Mouse (Mus musculus): ENCODE results near the gene Olfr191. TPM values are rescaled to one million over a fixed set of nuclear protein-coding genes. Genes with fewer than 3 reads are reported as not detected.
"Not testable (repeated sequence)": the region's sequence is repeated elsewhere in the genome, so short reads cannot be mapped to it uniquely, and the experiment has no call there.

The Olfr191 gene
- not detected in 2 replicates for polyA plus RNA-seq (2015; fragmentation: Nextera tagmentation; extraction: Ambion mirVana)

DNA sequence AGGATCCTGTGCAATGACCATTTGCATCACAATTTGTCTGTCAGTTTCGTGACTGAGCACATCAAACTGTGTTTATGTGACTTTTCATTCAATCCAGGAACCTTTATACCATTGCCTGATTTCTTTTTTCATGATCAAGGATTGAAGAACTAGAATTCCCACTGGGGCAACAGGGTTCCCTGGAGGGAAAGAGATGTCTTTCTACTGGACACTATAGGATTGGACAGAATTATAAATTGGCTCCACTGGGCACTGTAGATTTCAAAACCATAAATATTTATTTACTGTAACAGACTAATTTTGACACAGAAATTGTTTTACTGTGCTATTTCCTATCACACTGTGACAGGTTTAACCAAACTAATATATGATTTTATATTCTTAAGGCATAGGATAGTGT is at the start of gene Olfr191:
Gene Olfr191, minus strand, starts transcription at position 101 of the 400 bp plus-strand sequence.
- 36% methylated on average over 1 of the region's 1 CpGs for WGBS
- not testable (repeated sequence) for H3K4me1 ChIP-seq (ENCODE audit: insufficient read depth, low read depth, low read length); H3K27me3 ChIP-seq (replicated peaks; ENCODE audit: insufficient read depth, low read length); DNase-seq (ENCODE audit: low spot score); H3K4me3 ChIP-seq (ENCODE audit: low read depth, low read length); H3K27ac ChIP-seq (ENCODE audit: low read length); H3K36me3 ChIP-seq (ENCODE audit: insufficient read depth, low read length); ATAC-seq; H3K9me3 ChIP-seq (ENCODE audit: low read length); H3K4me2 ChIP-seq (replicated peaks; ENCODE audit: low read depth, low read length); H3K9ac ChIP-seq (replicated peaks; ENCODE audit: low read depth)

DNA sequence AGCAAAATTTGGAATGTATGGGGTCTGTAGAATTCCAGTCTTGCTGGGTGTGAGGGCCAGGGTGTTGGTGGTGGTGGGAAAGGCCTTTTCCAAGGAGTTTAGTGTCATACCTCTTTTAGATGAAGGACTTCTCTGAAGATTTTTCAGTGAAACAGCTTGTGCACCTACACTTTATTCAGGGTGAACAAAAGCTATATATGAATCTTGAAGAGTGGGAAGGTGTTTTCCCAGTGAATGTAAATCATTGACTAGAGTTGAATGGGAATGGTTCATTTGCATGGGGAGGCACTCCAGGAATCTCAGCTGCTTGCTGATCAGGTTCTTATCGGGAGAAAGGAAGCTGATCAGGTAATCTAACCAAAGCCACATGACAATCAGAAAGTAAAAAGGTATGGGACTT is 41.1 kb upstream of the Olfr191 start:
- H3K27me3 ChIP-seq (replicated peaks; ENCODE audit: insufficient read depth, low read length) = no peaks in the 10 kb centered on the region
- no peak for DNase-seq (ENCODE audit: low spot score)
- H3K4me3 ChIP-seq (ENCODE audit: low read depth, low read length) = no peak overlapping the region
- H3K9me3 ChIP-seq (ENCODE audit: low read length) = no peaks in the 10 kb centered on the region
- 77% methylated on average over 1 of the region's 1 CpGs for WGBS
- no peak overlapping the region for H3K9ac ChIP-seq (replicated peaks; ENCODE audit: low read depth)
- ATAC-seq = no peak
- no peak overlapping the region for H3K27ac ChIP-seq (ENCODE audit: low read length)
- H3K4me1 ChIP-seq (ENCODE audit: insufficient read depth, low read depth, low read length) = no peaks in the 10 kb centered on the region
- H3K4me2 ChIP-seq (replicated peaks; ENCODE audit: low read depth, low read length) = no peak overlapping the region
- no peaks in the 10 kb centered on the region for H3K36me3 ChIP-seq (ENCODE audit: insufficient read depth, low read length)
- TF ChIP-seq CTCF (IDR thresholded peaks at IDR 0.05) = no peak
- TF ChIP-seq EP300 (IDR thresholded peaks at IDR 0.05) = no peak

DNA sequence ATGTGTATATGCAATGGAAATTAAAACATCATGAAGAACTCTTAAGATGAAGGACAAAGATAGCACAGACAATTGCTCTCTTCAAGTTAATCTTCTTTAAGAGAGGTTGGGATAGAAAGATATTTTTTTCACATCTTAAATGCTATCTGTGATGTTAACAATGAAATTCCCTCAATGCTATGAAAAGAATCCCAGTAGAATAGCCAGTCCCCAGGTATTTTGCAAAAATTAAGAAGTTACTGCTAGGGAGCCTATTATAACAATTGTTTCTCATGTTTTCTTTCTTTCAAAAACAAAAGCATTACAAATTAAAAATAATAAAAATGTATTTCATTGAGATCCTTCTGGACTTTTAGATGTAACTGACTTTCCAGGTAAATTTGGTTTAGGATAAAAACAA is 31.3 kb upstream of the Olfr191 start, which contains the start of gene Olfr194:
Gene Olfr194, minus strand, starts transcription at position 101 of the 400 bp plus-strand sequence.
- H3K27me3 ChIP-seq (replicated peaks; ENCODE audit: insufficient read depth, low read length) = no peaks in the 10 kb centered on the region
- no peak for TF ChIP-seq EP300 (IDR thresholded peaks at IDR 0.05)
- no peak for TF ChIP-seq CTCF (IDR thresholded peaks at IDR 0.05)
- H3K4me3 ChIP-seq (ENCODE audit: low read depth, low read length) = no peak within 1 kb of the TSS
- no peaks in the 10 kb centered on the region for H3K36me3 ChIP-seq (ENCODE audit: insufficient read depth, low read length)
- ATAC-seq (no peak), DNase-seq (ENCODE audit: low spot score) (no peak)
- no peaks in the 10 kb centered on the region for H3K9me3 ChIP-seq (ENCODE audit: low read length)
- no peaks in the 10 kb centered on the region for H3K4me1 ChIP-seq (ENCODE audit: insufficient read depth, low read depth, low read length)
- H3K4me2 ChIP-seq (replicated peaks; ENCODE audit: low read depth, low read length) = no peak within 1 kb of the TSS
- H3K27ac ChIP-seq (ENCODE audit: low read length) = no peak within 1 kb of the TSS
- no peak within 1 kb of the TSS for H3K9ac ChIP-seq (replicated peaks; ENCODE audit: low read depth)

DNA sequence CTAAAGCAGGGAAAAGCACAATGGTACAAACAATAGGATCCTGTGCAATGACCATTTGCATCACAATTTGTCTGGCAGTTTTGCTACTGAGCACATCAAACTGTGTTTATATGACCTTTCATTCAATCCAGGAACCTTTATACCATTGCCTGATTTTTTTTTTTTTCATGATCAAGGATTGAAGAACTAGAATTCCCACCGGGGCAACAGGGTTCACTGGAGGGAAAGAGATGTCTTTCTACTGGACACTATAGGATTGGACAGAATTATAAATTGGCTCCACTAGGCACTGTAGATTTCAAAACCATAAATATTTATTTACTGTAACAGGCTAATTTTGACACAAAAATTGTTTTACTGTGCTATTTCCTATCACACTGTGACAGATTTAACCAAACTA is 22.2 kb upstream of the Olfr191 start, which contains the start of gene Olfr193:
Gene Olfr193, minus strand, starts transcription at position 101 of the 400 bp plus-strand sequence.
- H3K9ac ChIP-seq (replicated peaks; ENCODE audit: low read depth) = no peak within 1 kb of the TSS
- no peak for TF ChIP-seq EP300 (IDR thresholded peaks at IDR 0.05)
- TF ChIP-seq CTCF (IDR thresholded peaks at IDR 0.05) = no peak
- no peaks in the 10 kb centered on the region for H3K9me3 ChIP-seq (ENCODE audit: low read length)
- WGBS = 81% methylated on average over 1 of the region's 1 CpGs
- H3K27me3 ChIP-seq (replicated peaks; ENCODE audit: insufficient read depth, low read length) = no peaks in the 10 kb centered on the region
- H3K4me3 ChIP-seq (ENCODE audit: low read depth, low read length) = no peak within 1 kb of the TSS
- no peaks in the 10 kb centered on the region for H3K4me1 ChIP-seq (ENCODE audit: insufficient read depth, low read depth, low read length)
- no peak within 1 kb of the TSS for H3K4me2 ChIP-seq (replicated peaks; ENCODE audit: low read depth, low read length)
- no peak for DNase-seq (ENCODE audit: low spot score)
- no peaks in the 10 kb centered on the region for H3K36me3 ChIP-seq (ENCODE audit: insufficient read depth, low read length)
- ATAC-seq = no peak
- no peak within 1 kb of the TSS for H3K27ac ChIP-seq (ENCODE audit: low read length)

DNA sequence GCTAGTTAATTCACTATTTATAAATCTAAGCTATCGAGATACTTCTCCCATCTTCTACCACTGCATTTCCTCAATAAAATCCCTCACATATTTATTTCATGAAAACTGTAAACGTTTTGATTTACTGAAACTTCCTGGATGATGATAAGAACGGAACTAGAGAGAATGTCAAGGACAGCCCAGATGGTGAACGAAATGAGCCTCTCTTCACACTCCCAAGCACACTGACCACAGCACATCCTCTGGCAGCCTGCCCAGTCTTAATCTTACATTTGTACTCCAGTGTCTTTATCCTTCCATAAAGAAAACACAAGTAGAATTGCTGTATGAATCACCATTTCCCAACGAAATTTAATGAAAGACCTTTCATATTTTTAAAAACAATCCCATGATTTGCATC is 18.9 kb upstream of the Olfr191 start:
- not testable (repeated sequence) for H3K27me3 ChIP-seq (replicated peaks; ENCODE audit: insufficient read depth, low read length); H3K4me1 ChIP-seq (ENCODE audit: insufficient read depth, low read depth, low read length); H3K27ac ChIP-seq (ENCODE audit: low read length); H3K9ac ChIP-seq (replicated peaks; ENCODE audit: low read depth); H3K36me3 ChIP-seq (ENCODE audit: insufficient read depth, low read length); DNase-seq (ENCODE audit: low spot score); ATAC-seq; H3K9me3 ChIP-seq (ENCODE audit: low read length); H3K4me3 ChIP-seq (ENCODE audit: low read depth, low read length); H3K4me2 ChIP-seq (replicated peaks; ENCODE audit: low read depth, low read length)
- 30% methylated on average over 5 of the region's 5 CpGs for WGBS

DNA sequence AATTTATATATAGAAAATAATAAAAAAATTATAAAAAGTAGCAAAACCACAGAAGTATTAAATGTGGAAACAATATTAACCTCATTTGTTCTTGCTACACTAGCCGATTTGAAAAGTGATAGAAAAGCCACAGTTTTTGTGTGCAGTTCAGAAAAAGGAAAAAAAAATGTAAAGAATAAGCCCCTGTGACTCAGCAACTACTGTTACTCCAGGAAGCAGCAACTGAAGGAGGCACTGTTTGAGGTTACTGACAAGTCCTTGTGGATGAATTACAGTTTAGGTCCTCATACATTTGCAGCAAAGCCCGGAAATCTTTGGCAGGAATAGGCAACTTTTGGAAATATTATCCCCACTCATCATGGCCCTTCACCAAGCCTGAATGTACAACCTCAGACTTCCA is 15.7 kb upstream of the Olfr191 start:
- Histone ChIP-seq H3K4me2 (replicated peaks; ENCODE audit: low read depth, low read length) (no peak overlapping the region), H3K4me1 (ENCODE audit: insufficient read depth, low read depth, low read length) (no peaks in the 10 kb centered on the region), H3K27ac (ENCODE audit: low read length) (no peak overlapping the region), H3K9ac (replicated peaks; ENCODE audit: low read depth) (no peak overlapping the region), H3K9me3 (ENCODE audit: low read length) (no peaks in the 10 kb centered on the region), H3K36me3 (ENCODE audit: insufficient read depth, low read length) (no peaks in the 10 kb centered on the region), H3K27me3 (replicated peaks; ENCODE audit: insufficient read depth, low read length) (no peaks in the 10 kb centered on the region), H3K4me3 (ENCODE audit: low read depth, low read length) (no peak overlapping the region)
- no peak for DNase-seq (ENCODE audit: low spot score)
- TF ChIP-seq CTCF (IDR thresholded peaks at IDR 0.05) (no peak), EP300 (IDR thresholded peaks at IDR 0.05) (no peak)
- ATAC-seq = no peak
- WGBS = 77% methylated on average over 2 of the region's 2 CpGs

DNA sequence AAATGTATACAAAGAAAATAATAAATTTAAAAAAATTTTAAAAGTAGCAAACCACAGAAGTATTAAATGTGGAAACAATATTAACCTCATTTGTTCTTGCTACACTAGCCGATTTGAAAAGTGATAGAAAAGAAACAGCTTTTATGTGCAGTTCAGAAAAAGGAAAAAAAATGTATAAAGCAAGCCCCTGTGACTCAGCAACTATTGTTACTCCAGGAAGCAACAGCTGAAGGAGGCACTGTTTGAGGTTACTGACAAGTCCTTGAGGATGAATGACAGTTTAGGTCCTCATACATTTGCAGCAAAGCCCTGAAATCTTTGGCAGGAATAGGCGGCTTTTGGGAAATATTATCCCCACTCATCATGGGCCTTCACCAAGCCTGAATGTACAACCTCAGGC is 8.5 kb downstream of the Olfr191 start:
- not testable (repeated sequence) for H3K27me3 ChIP-seq (replicated peaks; ENCODE audit: insufficient read depth, low read length); DNase-seq (ENCODE audit: low spot score); H3K27ac ChIP-seq (ENCODE audit: low read length); H3K4me2 ChIP-seq (replicated peaks; ENCODE audit: low read depth, low read length); H3K9ac ChIP-seq (replicated peaks; ENCODE audit: low read depth); H3K36me3 ChIP-seq (ENCODE audit: insufficient read depth, low read length); H3K4me3 ChIP-seq (ENCODE audit: low read depth, low read length); H3K9me3 ChIP-seq (ENCODE audit: low read length); ATAC-seq; H3K4me1 ChIP-seq (ENCODE audit: insufficient read depth, low read depth, low read length)
- WGBS = 75% methylated on average over 2 of the region's 2 CpGs
